Mouse (Mus musculus) neural tube, embryonic 11.5 days (tissue): ENCODE results near the gene Hmcn2. TPM values are rescaled to one million over a fixed set of nuclear protein-coding genes. Genes with fewer than 3 reads are reported as not detected.
A peak's percentile ranks its signal among the peaks of the same experiment; 100 is the strongest.

ENCODE experiments used
- ATAC-seq: fragments of 200-750 bp; cut with Nextera tagmentation; 2 replicates; pipeline ENCODE4 v1.8.0; 2017; ENCODE audit warnings: moderate number of reproducible peaks, mild to moderate bottlenecking, moderate TSS enrichment, moderate library complexity; ENCODE audit not compliant: insufficient read depth, low FRiP score, low TSS enrichment
- DNase-seq: peaks from one replicate; pipeline ENCODE4 v3.0.0-alpha.2; 2015; ENCODE audit warnings: low spot score
- H3K27ac ChIP-seq: fragments of 300-500 bp; sonication (generic); 2 replicates; pipeline ENCODE4 v1.5.1; 2014; ENCODE audit warnings: low read depth, mild to moderate bottlenecking, low read length
- H3K27me3 ChIP-seq: fragments of 300-500 bp; sonication (generic); 2 replicates; pipeline ENCODE4 v1.6.1; 2014; ENCODE audit warnings: mild to moderate bottlenecking, low read length, mixed read lengths; ENCODE audit not compliant: control insufficient read depth, insufficient read depth
- H3K36me3 ChIP-seq: fragments of 300-500 bp; sonication (generic); 2 replicates; pipeline ENCODE4 v1.6.1; 2014; ENCODE audit warnings: mild to moderate bottlenecking, low read length, moderate library complexity, mixed read lengths; ENCODE audit not compliant: control insufficient read depth, insufficient read depth
- H3K4me1 ChIP-seq: fragments of 300-500 bp; sonication (generic); 2 replicates; pipeline ENCODE4 v1.6.1; 2014; ENCODE audit warnings: low read length, mixed read lengths; ENCODE audit not compliant: control insufficient read depth, insufficient read depth
- H3K4me2 ChIP-seq: fragments of 300-500 bp; sonication (generic); 2 replicates; pipeline ENCODE4 v1.6.1; 2014; ENCODE audit warnings: low read depth, mild to moderate bottlenecking, moderate library complexity
- H3K4me3 ChIP-seq: fragments of 300-500 bp; sonication (generic); 2 replicates; pipeline ENCODE4 v1.5.1; 2014; ENCODE audit warnings: low read depth, low read length
- H3K9ac ChIP-seq: fragments of 300-500 bp; sonication (generic); 2 replicates; pipeline ENCODE4 v1.6.1; 2014; ENCODE audit warnings: mild to moderate bottlenecking, low read length
- H3K9me3 ChIP-seq: fragments of 300-500 bp; sonication (generic); 2 replicates; pipeline ENCODE4 v1.6.1; 2016; ENCODE audit warnings: low read length; ENCODE audit not compliant: control insufficient read depth
- WGBS: fragments of 180-500 bp; shearing (Covaris S2); extraction: QIAGEN DNeasy Blood & Tissue Kit; methylation state at CpG from one replicate; pipeline ENCODE4 v1.1.7; 2014; 5-methylcytosine and 5-hydroxymethylcytosine counted together
- polyA plus RNA-seq: library from polyadenylated mRNA; unstranded; fragments of >200 nt; fragmentation: Nextera tagmentation; extraction: Ambion mirVana; gene quantifications from 2 replicates; pipeline ENCODE4 v1.2.1, GENCODE M21; 2014

Gene Hmcn2
- polyA plus RNA-seq = 0.17 and 0.23 TPM in 2 replicates

DNA sequence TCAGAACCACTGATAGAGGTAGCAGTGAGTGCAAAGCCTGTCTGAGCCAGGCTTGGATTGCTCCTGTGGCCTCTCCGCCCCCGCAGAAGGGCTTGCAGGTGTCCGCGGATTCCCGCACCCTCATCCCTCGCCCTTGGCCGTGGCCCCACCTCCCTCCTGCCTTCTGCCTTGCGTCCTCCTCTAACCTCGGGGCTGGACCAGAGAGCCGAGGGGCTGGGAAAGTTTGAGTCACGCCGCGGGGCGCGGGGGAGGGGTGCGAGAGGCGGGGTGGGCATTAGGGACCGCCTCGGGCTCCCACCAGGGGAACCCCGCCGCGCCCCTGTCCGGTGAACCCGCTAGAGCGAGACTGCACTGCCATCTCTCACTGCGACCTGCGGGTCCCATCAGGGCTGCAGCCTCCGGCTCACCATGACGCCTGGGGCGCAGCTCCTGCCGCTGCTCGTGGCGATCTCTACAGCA lies at the start of gene Hmcn2:
Gene Hmcn2 (plus strand): TSS at position 409 of the 459 bp plus-strand sequence.
- no peak for ATAC-seq
- peaks cover 42% of the 10 kb centered on the region for H3K27me3 ChIP-seq
- peak within 1 kb of the TSS; percentile 13; the same call in 1 of the 2 replicates for H3K4me3 ChIP-seq
- no peaks in the 10 kb centered on the region for H3K9me3 ChIP-seq
- no peak within 1 kb of the TSS for H3K9ac ChIP-seq
- H3K4me1 ChIP-seq = no peaks in the 10 kb centered on the region; the same call in 1 of the 2 replicates
- WGBS = 2% methylated on average over 24 of the region's 33 CpGs
- H3K4me2 ChIP-seq = peak within 1 kb of the TSS; percentile 27
- H3K27ac ChIP-seq = no peak within 1 kb of the TSS
- DNase-seq = no peak
- H3K36me3 ChIP-seq = no peaks in the 10 kb centered on the region

DNA sequence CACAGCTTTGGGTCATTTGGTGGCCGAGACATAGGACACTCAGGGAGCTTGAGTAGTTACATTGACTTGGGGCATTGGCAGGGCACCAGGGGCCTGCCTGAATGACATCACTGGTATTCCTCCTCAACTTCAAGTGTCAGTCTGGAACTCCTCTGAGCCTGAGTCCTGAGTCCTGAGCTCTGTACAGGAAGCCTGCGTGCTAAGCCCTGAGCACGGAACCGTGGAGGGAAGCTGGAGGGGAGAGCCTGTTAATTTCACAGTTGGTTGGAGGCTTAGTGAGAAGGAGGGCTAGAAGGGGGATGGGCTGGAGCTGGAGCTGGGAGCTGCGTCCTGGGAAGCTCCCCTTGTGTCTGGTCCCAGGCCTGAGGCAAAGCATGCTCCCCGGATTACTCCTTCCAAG lies 46.8 kb upstream of the Hmcn2 start:
- no peaks in the 10 kb centered on the region for H3K36me3 ChIP-seq
- H3K4me2 ChIP-seq = no peak overlapping the region
- ATAC-seq (peak; percentile 27; the same call in 1 of the 2 replicates), DNase-seq (peak; percentile 41)
- no peak overlapping the region for H3K9ac ChIP-seq
- H3K4me1 ChIP-seq = peaks cover 35% of the 10 kb centered on the region
- H3K4me3 ChIP-seq = no peak overlapping the region
- H3K27ac ChIP-seq = peak overlapping the region; percentile 20; the same call in 1 of the 2 replicates
- H3K9me3 ChIP-seq = no peaks in the 10 kb centered on the region
- 44% methylated on average over 6 of the region's 6 CpGs for WGBS
- no peaks in the 10 kb centered on the region for H3K27me3 ChIP-seq

DNA sequence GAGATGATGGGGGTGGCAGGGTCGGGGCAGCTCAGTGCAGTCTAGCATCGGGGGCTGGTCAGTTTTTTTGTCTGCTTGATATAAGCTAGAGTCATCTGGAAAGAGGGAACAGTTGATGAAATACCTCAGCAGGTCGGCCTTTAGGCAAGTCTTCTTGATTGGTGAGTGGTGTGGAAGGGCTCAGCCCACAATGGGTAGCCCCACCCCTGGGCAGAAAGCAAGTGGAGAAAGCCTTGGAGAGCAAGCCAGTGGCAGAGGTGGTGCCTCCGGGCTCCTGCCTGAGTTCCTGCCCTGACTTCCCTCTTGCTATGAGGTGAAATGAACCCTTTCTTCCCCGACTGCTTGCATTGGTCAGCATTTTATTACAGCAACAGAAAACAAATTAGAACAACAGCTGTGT lies 45.6 kb upstream of the Hmcn2 start:
- 44% methylated on average over 5 of the region's 5 CpGs for WGBS
- H3K9me3 ChIP-seq = no peaks in the 10 kb centered on the region

DNA sequence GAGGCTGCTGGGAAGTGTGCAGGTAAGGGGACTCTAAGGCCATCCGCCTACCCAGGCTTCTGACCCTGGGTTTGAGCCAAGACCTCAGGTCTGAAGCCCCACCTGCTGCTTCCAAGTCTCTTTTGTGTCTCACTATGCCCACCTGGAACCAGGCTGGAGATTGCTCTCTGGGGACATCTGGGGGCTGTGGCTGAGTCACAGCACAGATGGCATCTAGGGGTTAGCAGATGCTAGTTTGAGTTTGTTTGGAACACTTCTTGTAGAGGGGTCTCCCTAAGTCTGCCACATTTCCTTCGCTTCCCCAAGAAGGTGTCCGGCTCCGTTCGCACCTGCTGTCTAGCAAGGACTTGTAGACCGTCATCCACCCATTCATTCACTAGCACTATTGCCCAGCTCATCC lies 45.0 kb upstream of the Hmcn2 start:
- no peaks in the 10 kb centered on the region for H3K9me3 ChIP-seq
- no peaks in the 10 kb centered on the region for H3K36me3 ChIP-seq
- no peaks in the 10 kb centered on the region for H3K27me3 ChIP-seq
- H3K4me2 ChIP-seq = no peak overlapping the region
- WGBS = 90% methylated on average over 6 of the region's 6 CpGs
- no peak overlapping the region; the same call in 1 of the 2 replicates for H3K9ac ChIP-seq
- no peak overlapping the region for H3K27ac ChIP-seq
- peaks cover 23% of the 10 kb centered on the region for H3K4me1 ChIP-seq
- no peak for ATAC-seq
- H3K4me3 ChIP-seq = no peak overlapping the region
- no peak for DNase-seq

More for the DNA sequence above, 45.6 kb upstream of the Hmcn2 start:
- Histone ChIP-seq H3K4me2 (no peak overlapping the region), H3K27me3 (no peaks in the 10 kb centered on the region), H3K4me1 (peaks cover 29% of the 10 kb centered on the region), H3K36me3 (no peaks in the 10 kb centered on the region), H3K27ac (no peak overlapping the region), H3K4me3 (no peak overlapping the region), H3K9ac (no peak overlapping the region; the same call in 1 of the 2 replicates)
- ATAC-seq (no peak), DNase-seq (no peak)

DNA sequence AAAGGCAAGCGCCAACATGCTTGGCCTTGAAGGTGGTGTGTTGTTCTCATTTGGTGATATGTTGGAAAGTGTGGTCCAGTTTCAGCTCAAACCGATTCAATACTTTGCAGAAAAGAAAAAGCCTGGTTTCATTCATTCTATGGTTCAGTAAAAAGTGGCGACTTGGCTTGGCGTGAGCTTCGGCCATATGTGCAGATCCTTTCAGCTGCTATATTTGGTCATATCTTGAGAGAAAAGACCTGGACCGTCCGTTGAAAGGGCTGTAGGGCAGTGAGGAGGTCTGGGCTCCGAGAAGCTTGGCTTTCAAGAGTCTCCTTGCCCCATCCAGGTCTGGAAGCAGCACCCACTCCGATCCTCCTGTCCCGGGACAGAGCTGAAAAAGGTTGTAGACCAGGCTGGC lies 44.4 kb upstream of the Hmcn2 start:
- Histone ChIP-seq H3K9ac (no peak overlapping the region), H3K4me1 (peaks cover 19% of the 10 kb centered on the region), H3K9me3 (no peaks in the 10 kb centered on the region), H3K4me2 (no peak overlapping the region), H3K4me3 (no peak overlapping the region), H3K27ac (no peak overlapping the region), H3K36me3 (no peaks in the 10 kb centered on the region), H3K27me3 (no peaks in the 10 kb centered on the region)
- no peak for ATAC-seq
- no peak for DNase-seq
- 94% methylated on average over 10 of the region's 10 CpGs for WGBS

- 96% methylated on average over 8 of the region's 8 CpGs for WGBS
Observed at GRCm38 (mm10) chr2:31270470-31270869, 43.7 kb upstream of the Hmcn2 start.

GRCm38 (mm10) chr2:31271071-31271470 lies 43.1 kb upstream of the Hmcn2 start:
- H3K27me3 ChIP-seq = no peaks in the 10 kb centered on the region
- H3K27ac ChIP-seq = no peak overlapping the region
- ATAC-seq (no peak), DNase-seq (no peak)
- H3K9me3 ChIP-seq = no peaks in the 10 kb centered on the region
- no peaks in the 10 kb centered on the region for H3K36me3 ChIP-seq
- no peak overlapping the region for H3K9ac ChIP-seq
- WGBS = 84% methylated on average over 1 of the region's 1 CpGs
- no peak overlapping the region for H3K4me3 ChIP-seq
- H3K4me2 ChIP-seq = no peak overlapping the region
- H3K4me1 ChIP-seq = peaks cover 15% of the 10 kb centered on the region

More at GRCm38 (mm10) chr2:31270470-31270869, 43.7 kb upstream of the Hmcn2 start:
- Histone ChIP-seq H3K36me3 (no peaks in the 10 kb centered on the region), H3K27ac (no peak overlapping the region), H3K4me1 (peaks cover 15% of the 10 kb centered on the region), H3K27me3 (no peaks in the 10 kb centered on the region), H3K9me3 (no peaks in the 10 kb centered on the region), H3K4me3 (no peak overlapping the region), H3K9ac (no peak overlapping the region), H3K4me2 (no peak overlapping the region)
- no peak for ATAC-seq
- no peak for DNase-seq

GRCm38 (mm10) chr2:31274993-31275392 lies 39.2 kb upstream of the Hmcn2 start:
- no peak for ATAC-seq
- Histone ChIP-seq H3K4me3 (no peak overlapping the region), H3K27ac (no peak overlapping the region), H3K4me1 (no peaks in the 10 kb centered on the region), H3K36me3 (peaks cover 2% of the 10 kb centered on the region; the same call in 1 of the 2 replicates), H3K27me3 (no peaks in the 10 kb centered on the region), H3K4me2 (no peak overlapping the region), H3K9me3 (no peaks in the 10 kb centered on the region), H3K9ac (no peak overlapping the region)
- no peak for DNase-seq
- WGBS = 85% methylated on average over 5 of the region's 6 CpGs

- no peak for ATAC-seq
- H3K9ac ChIP-seq = no peak overlapping the region
- H3K9me3 ChIP-seq = no peaks in the 10 kb centered on the region
- H3K27ac ChIP-seq = no peak overlapping the region
- H3K4me2 ChIP-seq = no peak overlapping the region
- peaks cover 2% of the 10 kb centered on the region; the same call in 1 of the 2 replicates for H3K36me3 ChIP-seq
- no peaks in the 10 kb centered on the region for H3K4me1 ChIP-seq
- no peak for DNase-seq
- H3K4me3 ChIP-seq = no peak overlapping the region
- 65% methylated on average over 6 of the region's 6 CpGs for WGBS
- H3K27me3 ChIP-seq = no peaks in the 10 kb centered on the region
Observed at GRCm38 (mm10) chr2:31277810-31278209, 36.4 kb upstream of the Hmcn2 start.
